Mouse (Mus musculus) ovary, adult 2 months (tissue): ENCODE results near the gene Orm2. TPM values are rescaled to one million over a fixed set of nuclear protein-coding genes. Genes with fewer than 3 reads are reported as not detected.

ENCODE experiments used
- polyA plus RNA-seq: library from polyadenylated mRNA; depleted of rRNA; stranded (reverse); fragments of >200 nt; gene quantifications from 2 replicates; pipeline ENCODE4 v1.2.3, GENCODE M21; 2012; rRNA removed

The Orm2 gene
- polyA plus RNA-seq: 0.35 TPM in 1 of 2 replicates, not detected in the other

DNA sequence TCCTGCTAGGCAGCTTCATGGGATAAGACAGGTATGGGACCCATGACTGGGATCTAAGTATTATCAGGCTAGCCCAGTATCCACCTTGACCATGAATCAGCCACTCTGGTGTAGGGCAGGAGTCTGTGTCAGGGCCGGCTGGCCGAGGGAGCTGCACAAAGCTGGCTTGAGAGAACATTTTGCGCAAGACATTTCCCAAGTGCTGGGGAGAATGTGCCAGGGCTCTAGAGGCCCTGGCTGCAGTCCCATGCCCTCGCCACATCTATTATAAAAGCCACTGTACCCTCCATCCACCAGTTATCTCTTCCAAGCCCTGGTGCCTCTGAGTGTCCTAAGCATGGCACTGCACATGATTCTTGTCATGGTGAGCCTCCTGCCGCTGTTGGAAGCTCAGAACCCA is at the start of gene Orm2:
TSS of gene Orm2 (plus strand) at position 300 of the 400 bp plus-strand sequence.

DNA sequence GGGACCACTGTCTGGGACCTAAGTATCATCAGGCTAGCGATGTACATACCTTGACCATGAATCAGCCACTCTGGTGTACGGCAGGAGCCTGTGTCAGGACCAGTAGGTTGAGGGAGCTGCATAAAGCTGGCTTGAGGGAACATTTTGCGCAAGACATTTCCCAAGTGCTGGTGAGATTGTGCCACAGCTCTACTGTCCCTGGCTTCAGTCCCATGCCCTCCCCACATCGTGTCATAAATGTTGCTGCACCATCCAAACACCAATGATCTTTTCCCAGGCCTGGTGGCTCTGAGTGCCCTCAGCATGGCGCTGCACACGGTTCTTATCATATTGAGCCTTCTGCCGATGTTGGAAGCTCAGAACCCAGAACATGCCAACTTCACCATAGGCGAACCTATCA is 18.0 kb upstream of the Orm2 start, which contains the start of gene Orm1:
TSS of gene Orm1 (plus strand) at position 266 of the 400 bp plus-strand sequence.

DNA sequence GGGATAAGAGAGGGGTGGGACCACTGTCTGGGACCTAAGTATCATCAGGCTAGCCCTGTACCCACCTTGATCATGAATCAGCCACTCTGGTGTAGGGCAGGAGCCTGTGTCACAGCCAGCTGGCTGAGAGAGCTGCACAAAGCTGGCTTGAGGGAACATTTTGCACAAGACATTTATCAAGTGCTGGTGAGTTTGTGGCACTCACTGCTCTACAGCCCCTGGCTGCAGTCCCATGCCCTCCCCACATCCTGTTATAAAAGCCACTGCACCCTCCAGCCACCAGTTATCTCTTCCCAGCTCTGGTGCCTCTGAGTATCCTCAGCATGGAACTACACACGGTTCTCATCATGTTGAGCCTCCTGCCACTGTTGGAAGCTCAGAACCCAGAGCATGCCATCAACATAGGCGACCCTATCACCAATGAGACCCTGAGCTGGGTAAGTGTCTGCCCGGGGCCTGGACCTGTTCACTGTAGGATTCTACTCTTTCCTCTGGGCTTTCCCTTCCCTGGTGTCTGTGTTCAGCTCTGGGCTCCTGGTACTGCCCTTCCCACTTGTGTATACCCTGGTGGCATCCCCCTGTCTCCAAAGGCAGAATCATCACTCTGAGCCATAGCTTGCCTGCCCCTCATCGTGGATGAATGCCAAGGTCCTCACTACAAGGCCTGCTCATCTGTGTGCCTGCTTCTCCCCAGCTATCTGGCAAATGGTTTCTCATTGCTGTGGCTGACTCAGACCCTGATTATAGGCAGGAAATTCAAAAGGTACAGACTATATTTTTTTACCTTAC is 6.2 kb upstream of the Orm2 start, which contains the start of gene Orm3:
TSS of gene Orm3 (plus strand) at position 286 of the 789 bp plus-strand sequence.

DNA sequence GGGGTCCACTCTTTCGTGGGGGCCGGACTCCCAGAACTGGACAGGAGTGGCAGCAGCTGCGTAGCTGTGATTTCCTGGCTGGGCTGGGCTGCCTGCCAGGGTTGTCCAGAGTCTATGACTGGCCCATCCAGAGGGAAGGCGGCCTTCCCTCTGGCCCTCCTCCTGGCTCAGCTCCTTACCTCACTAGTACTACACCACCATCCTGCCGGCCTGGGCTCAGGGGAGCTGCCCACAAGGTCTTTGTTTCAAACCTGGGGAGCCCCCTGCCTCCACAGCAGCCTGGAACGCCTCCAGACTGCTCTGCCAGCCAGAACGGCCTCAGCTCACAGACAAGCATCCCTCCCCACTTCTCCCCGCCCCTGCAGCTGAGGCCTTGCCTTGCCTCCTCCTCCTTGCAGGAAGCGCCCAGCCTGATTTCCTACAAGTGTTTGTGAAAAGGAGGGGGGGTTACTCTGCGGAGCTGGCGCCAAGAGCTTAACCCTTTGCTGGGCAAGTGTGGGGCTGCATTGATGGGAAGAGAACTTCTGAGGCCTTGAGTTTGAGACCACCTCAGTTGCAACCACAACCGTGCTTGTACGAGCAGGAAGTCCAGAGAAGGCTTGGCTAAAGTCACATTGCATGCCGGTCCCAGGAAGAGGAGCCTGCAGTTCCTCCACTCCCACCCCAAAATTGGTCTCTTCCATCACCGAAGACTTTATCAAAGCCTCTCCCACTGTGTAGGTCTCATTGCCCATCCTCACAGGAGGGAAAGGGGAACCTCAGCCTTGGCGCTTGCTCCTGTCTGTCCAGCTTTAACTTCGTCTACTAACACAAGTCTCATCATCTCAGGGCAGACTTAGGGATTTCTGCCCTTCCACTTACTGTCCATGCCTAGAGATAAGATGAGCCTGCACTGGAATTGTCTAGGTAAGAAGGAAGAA is 41.1 kb downstream of the Orm2 start, which contains the start of gene Akna:
TSS of gene Akna (minus strand) at position 315 of the 920 bp plus-strand sequence.

Other genes with a start within 250 kb of the Orm2 start
- 0.36 and 1.1 TPM in 2 replicates for gene Ambp, start 207.7 kb upstream of the Orm2 start, polyA plus RNA-seq
- 1.9 and 3.3 TPM in 2 replicates for gene Kif12, start 190.3 kb upstream of the Orm2 start, polyA plus RNA-seq
- 35.4 and 41.4 TPM in 2 replicates for gene Col27a1, start 148.4 kb upstream of the Orm2 start, polyA plus RNA-seq
- 4.0 and 7.1 TPM in 2 replicates for gene Orm1, start 17.9 kb upstream of the Orm2 start, polyA plus RNA-seq
- not detected in 2 replicates for gene Orm3, start 6.3 kb upstream of the Orm2 start, polyA plus RNA-seq
- gene Akna, start 40.9 kb downstream of the Orm2 start, polyA plus RNA-seq: 6.2 and 8.6 TPM in 2 replicates
- 42.3 and 43.6 TPM in 2 replicates for gene Whrn, start 133.5 kb downstream of the Orm2 start, polyA plus RNA-seq
- 25.7 and 29.6 TPM in 2 replicates for gene Atp6v1g1, start 182.3 kb downstream of the Orm2 start, polyA plus RNA-seq
- gene Tmem268, start 196.3 kb downstream of the Orm2 start, polyA plus RNA-seq: 7.9 and 9.0 TPM in 2 replicates
- gene Gm11213, start 242.8 kb downstream of the Orm2 start, polyA plus RNA-seq: not detected in 2 replicates